Mouse (Mus musculus) liver, adult 2 months (tissue): ENCODE measurements around the gene 1700020N01Rik. TPM values are rescaled to one million over a fixed set of nuclear protein-coding genes. Genes with fewer than 3 reads are reported as not detected.

ENCODE experiments used
- DNase-seq: peaks from one replicate; pipeline ENCODE4 v3.0.0-alpha.2; 2011; ENCODE audit warnings: low read depth, low spot score; ENCODE audit errors: extremely low read depth
- H3K27ac ChIP-seq: fragments of 200-500 bp; replicated peaks from 2 replicates; pipeline ENCODE4 v1.5.1; 2012; ENCODE audit warnings: low read depth, mild to moderate bottlenecking, control low read depth, inconsistent platforms, low read length; ENCODE audit not compliant: insufficient read depth
- H3K27me3 ChIP-seq: fragments of 200-500 bp; 2 replicates; pipeline ENCODE4 v1.6.1; 2012; ENCODE audit warnings: mild to moderate bottlenecking, moderate library complexity, low read length, inconsistent platforms; ENCODE audit not compliant: control insufficient read depth, insufficient read depth
- H3K36me3 ChIP-seq: fragments of 200-500 bp; 2 replicates; pipeline ENCODE4 v1.6.1; 2012; ENCODE audit warnings: low read length, inconsistent platforms; ENCODE audit not compliant: control insufficient read depth, insufficient read depth
- H3K4me1 ChIP-seq: fragments of 200-500 bp; 2 replicates; pipeline ENCODE4 v1.6.1; 2011; ENCODE audit warnings: low read length; ENCODE audit not compliant: control insufficient read depth, insufficient read depth
- H3K4me3 ChIP-seq: fragments of 200-500 bp; 2 replicates; pipeline ENCODE4 v1.5.1; 2011; ENCODE audit warnings: low read depth, mild to moderate bottlenecking, control low read depth, low read length, moderate library complexity; ENCODE audit not compliant: insufficient read depth
- H3K79me2 ChIP-seq: fragments of 200-500 bp; 2 replicates; pipeline ENCODE4 v1.6.1; 2012; ENCODE audit warnings: inconsistent platforms, mild to moderate bottlenecking, low read length, moderate library complexity; ENCODE audit not compliant: control insufficient read depth, insufficient read depth
- H3K9ac ChIP-seq: fragments of 200-500 bp; 2 replicates; pipeline ENCODE4 v1.6.1; 2012; ENCODE audit warnings: low read depth, mild to moderate bottlenecking, control low read depth, inconsistent platforms, low read length
- CTCF ChIP-seq: fragments of 200-500 bp; IDR thresholded peaks from 2 replicates; pipeline ENCODE4 v1.5.1; 2011; ENCODE audit warnings: low read depth, low read length, control low read depth
- POLR2A ChIP-seq: fragments of 200-500 bp; IDR thresholded peaks from 2 replicates; pipeline ENCODE4 v1.6.1; 2011; ENCODE audit warnings: low read length, control low read depth; ENCODE audit not compliant: insufficient read depth; ENCODE audit errors: extremely low read depth
- WGBS: fragments of 180-500 bp; shearing (Covaris S2); methylation state at CpG from one replicate; pipeline ENCODE4 v1.1.7; 2018; 5-methylcytosine and 5-hydroxymethylcytosine counted together
- polyA plus RNA-seq: library from polyadenylated mRNA; depleted of rRNA; stranded (reverse); fragments of >200 nt; gene quantifications from 2 replicates; pipeline ENCODE4 v1.2.3, GENCODE M21; 2012
- total RNA-seq: library from RNA; depleted of rRNA; stranded (reverse); fragments of >200 nt; gene quantifications from 2 replicates; pipeline ENCODE4 v1.2.3, GENCODE M21; 2014

The 1700020N01Rik gene
- total and polyA plus RNA-seq, 2 experiments = not detected

DNA sequence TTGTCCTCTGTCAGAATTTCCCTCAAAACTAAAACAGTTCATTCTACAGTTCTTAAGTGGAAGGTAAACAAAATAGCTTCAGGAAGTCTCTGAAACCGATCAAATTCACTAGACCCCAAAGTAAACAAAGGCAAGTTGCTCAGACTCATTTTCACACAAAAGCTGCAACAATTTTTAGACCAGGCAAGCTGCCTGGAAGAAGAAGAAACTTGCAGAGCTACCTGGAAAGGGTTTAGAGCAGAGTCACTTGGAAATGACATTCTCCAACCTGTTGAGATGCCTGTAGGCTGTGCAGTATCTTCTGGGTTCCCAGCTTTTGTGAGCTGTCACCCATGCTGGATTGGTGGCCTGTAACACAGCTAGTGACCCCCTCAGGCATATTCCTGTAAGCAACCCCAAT lies 11.4 kb upstream of the 1700020N01Rik start:
- Histone ChIP-seq H3K79me2 (no peaks in the 10 kb centered on the region), H3K27me3 (no peaks in the 10 kb centered on the region), H3K4me3 (no peak overlapping the region), H3K36me3 (no peaks in the 10 kb centered on the region), H3K27ac (no peak overlapping the region), H3K4me1 (no peaks in the 10 kb centered on the region), H3K9ac (no peak overlapping the region)
- no peak for DNase-seq
- WGBS = 86% methylated on average over 1 of the region's 1 CpGs
- TF ChIP-seq POLR2A (no peak), CTCF (no peak)

DNA sequence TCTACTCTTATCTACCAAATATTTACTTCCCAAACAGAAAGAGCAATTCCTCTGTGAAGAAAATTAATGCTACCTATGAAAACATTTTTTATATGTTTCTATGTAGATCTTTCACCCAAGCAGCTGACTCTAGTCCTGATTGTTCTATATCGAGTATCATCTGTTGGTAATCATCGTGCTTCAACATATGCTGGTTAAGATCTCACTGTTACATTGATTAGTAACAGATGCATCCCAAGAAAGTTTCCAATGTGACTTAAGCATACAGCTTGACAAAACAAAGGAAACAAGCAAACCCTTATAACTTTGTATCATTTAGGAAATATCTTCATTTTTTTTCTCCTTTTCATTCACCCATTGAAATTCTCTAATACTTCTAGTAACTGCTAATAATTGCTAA lies 5.9 kb upstream of the 1700020N01Rik start:
- DNase-seq = no peak
- H3K4me3 ChIP-seq = no peak overlapping the region
- no peak for TF ChIP-seq POLR2A
- TF ChIP-seq CTCF = no peak
- WGBS = 98% methylated on average over 2 of the region's 2 CpGs
- H3K79me2 ChIP-seq = no peaks in the 10 kb centered on the region
- no peaks in the 10 kb centered on the region for H3K27me3 ChIP-seq
- no peak overlapping the region for H3K9ac ChIP-seq
- H3K27ac ChIP-seq = no peak overlapping the region
- H3K36me3 ChIP-seq = no peaks in the 10 kb centered on the region
- H3K4me1 ChIP-seq = no peaks in the 10 kb centered on the region

DNA sequence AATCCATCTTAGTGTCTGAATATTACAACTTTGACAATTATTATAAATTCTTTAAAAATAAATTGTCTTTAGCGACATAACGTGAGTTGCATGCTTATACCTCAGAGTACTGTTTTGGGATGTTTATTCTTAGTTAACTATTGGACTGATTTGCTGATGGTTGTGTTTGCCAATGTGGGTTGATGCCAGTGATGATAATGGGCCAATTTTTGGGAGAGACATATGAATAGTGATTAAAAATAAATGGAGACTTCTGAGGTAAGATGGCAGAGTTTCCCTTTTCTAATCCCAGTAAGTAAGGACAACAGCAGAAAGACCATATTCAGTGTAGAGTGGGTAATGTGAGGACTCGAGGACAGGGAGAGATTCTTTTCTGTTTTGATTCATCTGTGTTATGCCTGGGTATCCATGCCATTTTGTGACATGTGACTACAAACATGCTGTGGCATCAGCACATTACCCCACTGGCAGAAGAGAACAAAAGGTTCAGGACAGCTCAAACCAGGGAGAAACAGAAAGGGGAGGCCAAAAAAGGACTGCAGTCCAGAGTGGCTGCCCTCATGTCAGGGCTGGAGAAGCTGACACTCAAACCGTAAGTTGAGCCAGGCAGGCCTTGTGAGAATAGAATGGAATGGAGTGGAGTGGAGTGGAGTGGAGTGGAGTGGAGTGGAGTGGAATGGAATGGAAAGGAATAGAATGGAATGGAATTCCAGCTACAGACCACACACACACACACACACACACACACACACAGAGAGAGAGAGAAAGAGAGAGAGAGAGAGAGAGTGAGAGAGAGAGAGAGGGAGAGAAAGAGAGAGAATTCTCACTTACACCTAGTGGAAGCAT lies 4.7 kb upstream of the 1700020N01Rik start:
- Histone ChIP-seq H3K27me3 (no peaks in the 10 kb centered on the region), H3K27ac (no peak overlapping the region), H3K4me1 (no peaks in the 10 kb centered on the region), H3K36me3 (no peaks in the 10 kb centered on the region), H3K4me3 (no peak overlapping the region), H3K9ac (no peak overlapping the region), H3K79me2 (no peaks in the 10 kb centered on the region)
- peak; percentile 40 for DNase-seq
- TF ChIP-seq CTCF = no peak
- no peak for TF ChIP-seq POLR2A
- WGBS = 53% methylated on average over 4 of the region's 4 CpGs

DNA sequence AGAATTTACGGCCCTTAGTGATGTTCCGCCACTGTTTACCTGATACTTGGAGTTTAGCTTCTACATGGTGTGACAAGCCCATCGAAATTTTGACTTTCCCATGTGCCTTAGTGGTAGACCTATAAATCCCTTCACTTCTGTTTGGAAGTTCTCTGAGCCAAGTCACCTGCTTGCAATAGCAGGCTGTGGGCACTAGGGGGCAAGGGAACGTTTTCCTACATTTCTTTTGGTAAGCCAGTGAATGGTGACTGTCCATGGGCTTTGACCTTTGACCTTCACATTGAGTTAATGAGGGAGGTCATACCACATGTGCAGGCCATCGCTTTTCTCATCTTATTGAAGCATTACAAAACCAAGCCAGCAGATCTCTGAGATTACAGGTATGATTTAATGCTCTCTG lies 8.0 kb downstream of the 1700020N01Rik start:
- Histone ChIP-seq H3K27me3 (no peaks in the 10 kb centered on the region), H3K79me2 (no peaks in the 10 kb centered on the region), H3K4me1 (0 out of 2 replicates have a peak, but pooled peaks cover 3% of the 10 kb centered on the region), H3K9ac (no peak overlapping the region), H3K4me3 (no peak overlapping the region), H3K27ac (no peak overlapping the region), H3K36me3 (no peaks in the 10 kb centered on the region)
- WGBS = 40% methylated on average over 5 of the region's 5 CpGs
- peak; percentile 72 for DNase-seq
- TF ChIP-seq POLR2A (no peak), CTCF (peak; percentile 74)

DNA sequence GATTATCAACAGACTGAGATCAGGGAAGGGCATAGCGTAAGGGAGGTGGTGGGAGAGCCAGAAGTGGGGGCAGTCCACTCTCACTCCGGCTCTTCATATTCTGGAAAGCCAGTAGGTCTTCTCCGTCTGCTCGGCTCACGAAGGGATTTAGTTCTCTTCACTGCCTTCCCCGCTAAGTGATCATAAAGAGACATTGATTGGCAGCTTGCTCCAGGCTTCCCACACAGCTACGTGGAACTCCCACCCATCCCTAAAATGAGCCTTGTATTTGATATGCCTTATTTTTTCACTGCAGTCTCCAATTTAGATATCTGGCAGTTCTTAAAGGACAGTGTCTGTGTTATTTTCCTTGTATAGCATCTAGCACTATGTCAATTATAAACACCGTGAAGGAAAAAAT lies 11.5 kb downstream of the 1700020N01Rik start:
- Histone ChIP-seq H3K79me2 (no peaks in the 10 kb centered on the region), H3K4me3 (no peak overlapping the region), H3K27me3 (no peaks in the 10 kb centered on the region), H3K4me1 (peaks cover 7% of the 10 kb centered on the region; the same call in 1 of the 2 replicates), H3K36me3 (no peaks in the 10 kb centered on the region), H3K27ac (no peak overlapping the region), H3K9ac (no peak overlapping the region)
- no peak for DNase-seq
- TF ChIP-seq POLR2A (no peak), CTCF (no peak)
- 95% methylated on average over 8 of the region's 8 CpGs for WGBS

DNA sequence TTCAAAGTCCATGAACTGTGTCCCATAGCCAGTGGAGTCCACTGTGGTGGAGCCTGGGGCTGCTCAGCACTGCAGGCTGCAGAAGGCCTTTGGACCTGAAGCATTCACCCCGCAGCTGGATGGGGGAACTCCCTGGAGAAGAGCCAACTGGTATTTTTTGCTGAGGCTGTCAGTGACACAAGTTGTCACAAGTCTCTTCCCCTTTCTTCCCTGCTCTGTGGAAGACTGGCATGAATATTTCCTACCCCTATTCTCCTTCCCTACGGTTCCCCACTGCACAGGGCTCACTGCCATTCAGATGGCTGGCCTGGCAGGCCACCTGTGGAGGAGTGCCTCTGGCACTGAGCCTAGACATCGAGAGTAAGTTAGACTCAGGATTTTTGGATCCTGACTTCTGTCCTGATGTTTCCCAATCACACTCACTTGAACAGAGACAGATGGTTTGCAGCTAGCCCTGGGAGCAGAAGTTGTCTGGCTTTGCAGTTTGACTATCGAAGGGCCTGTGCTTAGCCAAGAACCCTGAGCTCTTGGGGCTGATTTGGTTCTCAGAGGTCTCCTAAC lies 12.1 kb downstream of the 1700020N01Rik start:
- peak overlapping the region; percentile 22; the same call in 1 of the 2 replicates for H3K27ac ChIP-seq
- peaks cover 8% of the 10 kb centered on the region; the same call in 1 of the 2 replicates for H3K4me1 ChIP-seq
- no peak overlapping the region for H3K9ac ChIP-seq
- no peak overlapping the region for H3K4me3 ChIP-seq
- no peaks in the 10 kb centered on the region for H3K27me3 ChIP-seq
- no peaks in the 10 kb centered on the region for H3K79me2 ChIP-seq
- peak; percentile 86 for DNase-seq
- TF ChIP-seq CTCF = no peak
- TF ChIP-seq POLR2A = no peak
- H3K36me3 ChIP-seq = no peaks in the 10 kb centered on the region
- 4% methylated on average over 4 of the region's 4 CpGs for WGBS
